Mouse (Mus musculus) layer of hippocampus, adult 18-20 months (tissue): ENCODE data around the gene Kansl1l. TPM values are rescaled to one million over a fixed set of nuclear protein-coding genes. Genes with fewer than 3 reads are reported as not detected.
A peak's percentile ranks its signal among the peaks of the same experiment; 100 is the strongest.

Experiments
- DNase-seq, 2 experiments: peaks; one replicate each; pipeline ENCODE4 v3.0.0; 2022; ENCODE audit warnings: low spot score in 2 of 2
- total RNA-seq, 2 experiments: library from RNA; stranded (reverse); gene quantifications; 2 replicates each; pipeline ENCODE4 v1.2.3; 2021

Gene Kansl1l
- total RNA-seq, 2 experiments from 2014 or later = 20.7 to 24.3 TPM

DNA sequence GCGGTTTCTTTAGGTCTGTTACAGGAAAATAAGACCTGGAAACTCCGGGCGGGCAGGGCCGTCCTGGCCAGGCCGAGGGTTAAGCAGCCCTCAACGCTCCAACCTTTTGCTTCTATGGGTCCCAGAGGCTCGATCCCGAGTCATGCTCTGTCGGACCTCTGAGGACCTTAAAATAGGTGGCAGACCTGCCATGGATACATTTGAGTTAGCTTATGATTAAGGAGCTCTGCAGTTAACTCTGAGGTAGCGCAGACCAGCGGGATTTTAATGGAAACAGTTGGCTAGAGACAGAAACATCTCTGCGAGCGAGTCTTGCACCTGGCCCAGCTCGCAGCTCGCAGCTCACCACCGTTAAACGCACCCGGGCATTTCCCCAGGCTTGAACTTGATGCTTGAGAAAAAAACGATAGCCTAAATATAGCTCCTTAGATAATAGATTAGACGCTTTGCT is 528 bp upstream of the Kansl1l start:
- peak in 1 of 2 experiments; percentile 7 for DNase-seq

DNA sequence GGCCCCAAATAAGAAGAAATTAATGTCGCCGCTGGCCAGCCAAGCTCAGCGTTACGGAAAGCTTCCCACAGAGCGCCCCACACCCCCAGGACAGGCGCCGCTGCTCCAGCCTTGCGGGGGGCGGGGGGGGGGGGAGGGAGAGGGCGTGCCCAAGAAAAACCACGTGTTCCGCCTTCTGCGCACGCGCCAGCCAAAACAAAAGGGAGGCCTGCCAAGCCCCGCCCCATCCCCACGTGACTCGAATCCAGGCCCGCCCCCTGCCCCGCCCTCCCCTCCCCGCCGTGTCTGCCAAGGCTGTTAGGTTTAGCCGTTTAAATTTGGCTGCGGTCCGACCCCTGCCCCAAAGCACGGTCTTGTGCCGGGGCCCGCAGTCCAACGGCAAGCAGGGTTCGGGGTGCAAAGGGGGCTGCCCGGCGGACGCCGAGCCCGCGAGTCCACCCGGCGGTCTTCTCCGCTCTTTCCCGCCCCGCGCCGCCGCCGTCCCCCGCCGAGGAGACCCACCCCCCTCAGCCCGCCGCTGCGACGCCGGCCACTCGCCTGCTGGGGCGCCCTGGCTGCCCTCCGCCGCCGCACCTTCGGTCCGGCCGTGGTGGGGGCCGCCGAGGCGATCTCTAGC is 417 bp downstream of the Kansl1l start:
- DNase-seq = peak; percentile 90 to 97

DNA sequence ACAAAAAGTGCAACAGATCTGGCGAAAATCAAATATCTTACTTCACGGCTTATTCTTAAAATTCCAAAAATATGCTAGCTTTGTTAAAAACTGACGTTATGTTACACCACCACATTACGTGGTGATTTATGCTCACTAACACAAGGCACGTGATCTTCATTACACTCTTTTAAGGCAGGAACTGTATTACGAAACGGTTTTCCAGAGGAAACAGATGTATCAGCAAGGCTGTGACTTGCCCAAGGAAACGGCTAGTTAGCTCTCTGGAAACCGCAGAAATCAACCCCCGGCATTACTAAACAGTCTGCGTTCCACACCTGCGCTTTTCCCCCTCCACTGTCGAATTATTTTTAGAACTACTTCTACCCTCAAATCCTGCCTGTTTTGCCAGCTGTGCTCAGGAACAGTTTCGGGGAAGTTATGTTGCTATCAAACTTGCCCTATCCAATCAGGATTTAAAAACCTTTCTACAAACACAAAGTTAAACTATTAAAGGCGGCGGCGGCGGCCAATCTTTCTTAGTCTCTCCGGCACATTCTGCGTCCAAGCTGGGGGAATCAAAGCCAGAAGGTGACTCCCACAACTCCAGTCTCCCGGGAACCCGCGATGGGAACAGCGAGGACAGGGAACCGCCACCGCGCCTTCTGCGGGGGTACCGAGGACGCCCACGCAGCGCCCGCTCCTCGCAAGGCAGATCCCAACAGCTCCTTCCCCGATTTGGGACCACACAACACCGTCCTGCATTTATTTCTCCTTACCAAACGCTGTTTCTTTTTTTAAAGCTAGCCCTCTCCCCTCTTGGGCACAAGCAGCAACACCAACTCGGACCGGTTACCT is 1.2 kb downstream of the Kansl1l start:
- DNase-seq = peak; percentile 66 to 91

DNA sequence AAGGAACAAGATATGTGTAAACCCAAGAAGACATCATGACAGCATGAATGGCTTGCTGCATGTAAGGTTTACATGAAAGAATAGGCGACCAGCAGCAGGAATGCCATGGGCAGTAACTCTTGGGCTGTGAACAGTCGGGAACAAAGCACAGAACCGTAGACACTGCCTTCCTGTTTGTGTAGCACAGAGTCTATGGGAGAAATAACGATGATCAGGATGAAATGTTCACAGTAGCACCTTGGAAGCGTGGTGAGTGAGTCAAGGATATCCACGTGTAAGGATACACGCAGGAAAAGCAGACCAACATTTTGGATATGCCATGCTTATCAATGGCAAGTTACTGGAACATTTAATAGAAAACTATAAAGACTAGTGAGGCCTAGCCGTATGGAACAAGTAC is 2.6 kb downstream of the Kansl1l start:
- peak in 1 of 2 experiments; percentile 14 for DNase-seq

DNA sequence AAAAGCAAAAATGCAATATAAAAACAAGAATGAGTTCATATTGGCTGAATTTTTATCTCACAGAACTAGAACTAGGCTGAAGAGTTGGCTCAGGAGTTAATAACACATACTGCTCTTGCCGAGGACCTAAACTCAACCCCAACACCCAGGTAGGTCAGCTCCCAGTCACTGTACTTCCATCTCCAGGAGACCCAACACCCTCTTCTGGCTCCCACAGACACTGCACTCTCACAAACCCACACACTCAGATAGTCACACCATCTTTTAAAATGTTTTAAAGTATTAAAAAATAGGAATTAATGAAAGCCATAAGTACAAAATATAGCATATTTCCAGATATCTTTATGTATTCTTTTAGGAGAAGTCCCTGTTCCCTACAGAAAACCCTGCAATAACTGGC is 4.2 kb downstream of the Kansl1l start:
- DNase-seq = no peak

DNA sequence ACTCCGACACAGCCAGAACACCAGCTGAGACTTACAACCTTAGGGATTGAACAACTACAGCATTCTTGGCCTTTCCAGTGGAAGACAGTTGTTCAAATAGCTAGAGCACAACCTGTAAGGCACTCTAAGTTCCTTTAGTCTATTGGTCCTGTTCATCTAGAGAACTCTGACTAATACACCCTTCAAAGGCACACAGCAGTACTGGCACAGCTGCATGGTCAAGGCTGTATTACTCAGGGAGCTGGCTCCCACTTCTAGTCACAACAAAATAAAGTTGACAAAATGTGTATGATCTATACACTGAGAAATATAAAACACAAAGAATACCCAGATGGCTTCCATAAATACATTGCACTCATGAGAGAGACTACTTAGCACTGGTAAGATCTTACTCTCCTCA is 10.5 kb downstream of the Kansl1l start:
- no peak for DNase-seq

DNA sequence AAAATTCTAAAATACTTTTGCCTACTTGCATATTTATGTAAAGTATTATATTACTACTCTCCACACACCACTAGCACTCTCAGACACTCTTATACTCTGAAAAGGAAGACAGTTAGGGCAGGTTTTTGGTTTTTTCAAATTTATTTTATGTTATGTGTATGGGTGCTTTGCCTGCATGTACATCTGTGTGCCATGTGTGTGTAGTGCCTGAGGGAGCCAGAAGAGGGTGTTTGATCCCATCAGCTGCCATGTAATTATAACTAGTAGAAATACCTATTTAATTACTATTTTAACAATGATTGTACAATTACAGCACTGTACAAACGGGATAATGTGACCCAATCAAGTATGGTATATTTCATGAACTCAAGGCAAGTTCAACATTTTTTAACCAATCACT is 12.0 kb downstream of the Kansl1l start:
- DNase-seq = no peak

DNA sequence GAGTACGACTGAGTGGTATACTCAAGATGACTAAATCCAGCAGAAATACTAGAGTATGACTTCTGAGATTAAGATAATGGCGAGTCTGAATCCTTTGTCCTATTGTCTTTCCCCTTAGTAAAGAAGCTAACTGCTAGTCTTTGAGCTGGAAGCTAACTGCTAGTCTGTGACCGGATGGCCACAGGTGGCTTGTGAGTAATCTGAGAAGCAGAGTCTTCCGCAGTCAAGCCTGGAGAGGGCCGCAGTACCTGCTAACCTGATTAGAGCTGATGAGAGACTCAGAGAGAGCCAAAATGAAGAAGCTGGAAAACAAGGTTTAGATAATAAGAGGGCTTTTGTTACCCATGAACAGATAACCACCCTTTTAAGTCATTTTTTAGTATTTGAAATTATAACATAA is 12.7 kb downstream of the Kansl1l start:
- no peak for DNase-seq

DNA sequence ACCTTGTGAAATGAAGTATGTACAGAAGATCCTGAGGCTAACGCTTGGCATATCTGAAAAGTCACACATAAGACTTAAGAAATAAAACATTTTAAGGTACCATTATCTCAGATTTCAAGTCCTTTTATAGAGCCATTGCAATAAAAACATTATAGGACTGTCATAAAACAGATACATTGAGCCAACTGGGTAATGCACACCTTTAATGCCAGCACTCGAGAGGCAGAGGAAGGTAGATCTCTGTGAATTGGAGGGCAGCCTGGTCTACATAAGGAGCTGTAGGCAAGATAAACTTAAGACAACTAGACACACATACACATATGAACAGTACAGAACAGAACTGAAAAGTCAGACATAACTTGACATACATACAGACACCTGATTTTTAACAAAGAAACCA is 19.4 kb downstream of the Kansl1l start:
- no peak for DNase-seq

DNA sequence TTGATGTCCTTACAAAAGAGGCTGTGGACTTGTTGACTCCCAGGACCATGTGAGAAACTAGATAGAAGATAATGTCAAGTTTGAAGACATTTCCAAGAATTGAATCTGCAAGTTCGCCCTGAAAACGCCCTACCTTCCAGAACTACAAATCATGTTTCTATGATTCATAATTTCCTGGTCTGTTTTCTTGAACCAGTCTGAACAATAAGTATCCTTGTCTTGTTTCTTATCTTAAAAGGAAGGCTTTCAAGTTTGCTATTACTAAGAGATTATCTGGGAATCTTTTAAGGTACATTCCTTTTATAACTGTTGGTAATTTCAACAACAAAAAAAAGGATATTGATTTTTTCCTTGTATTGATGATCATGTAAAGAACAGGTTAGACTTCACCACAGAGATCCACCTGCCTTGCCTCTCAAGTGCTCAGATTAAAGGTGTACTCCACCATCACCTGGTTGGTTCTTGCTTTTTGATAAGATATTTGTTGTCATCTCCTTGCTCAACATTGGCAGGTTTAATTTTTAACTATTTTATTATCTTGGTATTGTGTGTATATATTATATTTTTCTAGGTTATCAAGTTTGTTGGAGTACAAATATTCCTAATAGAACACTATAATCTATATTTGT is 24.4 kb downstream of the Kansl1l start:
- no peak for DNase-seq

DNA sequence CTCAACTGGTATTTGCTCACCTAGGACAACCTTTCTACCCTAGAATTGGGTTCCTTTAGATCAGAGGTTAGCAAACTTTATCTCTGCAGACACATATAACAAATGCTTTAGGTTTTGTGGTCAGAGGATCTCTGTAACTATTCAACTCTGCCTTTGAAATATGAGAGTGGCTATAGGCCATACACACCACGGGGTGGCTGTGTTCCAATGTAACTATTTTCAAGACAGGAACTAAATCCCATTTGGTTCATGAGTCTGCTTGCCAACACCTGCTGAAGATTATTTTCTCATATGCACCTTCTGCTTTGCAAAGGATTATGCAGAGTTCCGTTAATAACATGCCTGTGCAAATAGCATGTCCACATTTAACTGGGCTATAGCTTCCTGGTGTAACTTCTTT is 35.1 kb downstream of the Kansl1l start:
- DNase-seq = no peak

DNA sequence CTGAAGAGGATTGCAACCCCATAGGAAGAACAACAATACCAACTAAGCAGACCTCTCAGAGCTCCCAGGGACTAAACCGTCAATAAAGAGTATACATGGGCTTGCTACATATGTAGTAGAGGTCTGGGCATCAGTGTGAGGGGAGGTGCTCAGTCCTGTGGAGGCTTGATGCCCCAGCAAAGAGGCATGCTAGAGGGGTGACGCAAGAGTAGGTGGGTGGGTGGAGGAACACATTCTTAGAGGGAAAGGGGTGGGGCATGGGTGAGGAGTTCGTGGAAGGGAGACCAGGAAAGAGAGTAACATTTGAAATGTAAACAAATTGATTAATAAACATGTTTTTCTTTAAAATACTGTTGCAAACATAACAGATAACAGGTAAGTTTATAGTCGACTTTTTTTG is 36.3 kb downstream of the Kansl1l start:
- no peak for DNase-seq

DNA sequence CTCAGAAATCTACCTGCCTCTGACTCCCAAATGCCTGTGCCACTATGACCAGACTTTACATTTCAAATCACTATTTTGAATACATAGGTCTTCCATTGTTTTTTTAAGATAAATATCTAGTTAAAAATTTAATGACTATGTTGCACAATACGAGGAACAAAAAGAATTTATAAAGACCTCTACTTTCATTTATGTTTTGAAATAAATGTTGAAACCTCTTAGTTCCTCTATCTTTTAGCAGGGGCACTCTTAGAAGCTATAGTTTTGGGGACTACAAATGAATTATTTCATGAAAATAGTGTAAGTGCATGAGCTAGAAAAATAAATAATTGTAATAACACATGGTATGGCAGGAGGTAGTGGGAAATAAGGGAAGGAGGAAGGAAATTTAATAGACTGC is 38.6 kb downstream of the Kansl1l start:
- no peak for DNase-seq

DNA sequence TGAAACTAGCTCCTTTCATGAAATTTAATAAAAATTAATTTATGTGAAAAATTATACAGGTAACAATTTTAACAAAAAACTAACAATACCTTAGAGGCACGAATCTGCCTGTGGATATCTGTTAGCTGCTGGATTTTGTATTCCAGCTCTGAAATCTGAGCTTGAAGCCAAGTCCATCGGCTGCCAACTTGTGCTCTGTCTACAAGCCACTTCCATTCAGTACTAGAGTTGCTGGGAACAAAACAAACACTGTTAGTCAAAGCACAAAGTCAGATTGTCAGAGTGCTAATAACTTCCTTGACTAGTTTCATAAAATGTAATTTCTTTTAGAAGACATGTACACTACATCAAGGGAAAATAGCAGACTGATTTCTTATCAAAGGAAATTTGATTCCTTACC is 39.5 kb downstream of the Kansl1l start:
- peak in 1 of 2 experiments; percentile 27 for DNase-seq

DNA sequence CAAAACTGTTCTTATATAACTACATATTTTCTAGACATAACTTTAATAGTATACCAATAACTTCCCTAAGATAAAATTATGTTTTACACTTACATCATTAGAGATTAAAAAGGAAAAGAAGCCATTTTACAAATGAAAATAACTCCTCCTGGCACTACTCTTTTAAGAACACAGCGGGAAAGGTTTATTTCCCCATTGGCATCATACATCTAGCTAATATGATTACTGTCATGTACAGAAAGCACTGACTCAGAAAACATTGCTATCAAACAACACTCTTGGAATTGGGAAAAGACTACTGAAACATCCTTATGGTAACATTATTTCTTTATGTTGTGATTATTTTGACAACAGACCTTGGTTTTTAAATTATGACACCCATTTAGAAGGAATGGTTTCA is 48.6 kb downstream of the Kansl1l start:
- no peak for DNase-seq

DNA sequence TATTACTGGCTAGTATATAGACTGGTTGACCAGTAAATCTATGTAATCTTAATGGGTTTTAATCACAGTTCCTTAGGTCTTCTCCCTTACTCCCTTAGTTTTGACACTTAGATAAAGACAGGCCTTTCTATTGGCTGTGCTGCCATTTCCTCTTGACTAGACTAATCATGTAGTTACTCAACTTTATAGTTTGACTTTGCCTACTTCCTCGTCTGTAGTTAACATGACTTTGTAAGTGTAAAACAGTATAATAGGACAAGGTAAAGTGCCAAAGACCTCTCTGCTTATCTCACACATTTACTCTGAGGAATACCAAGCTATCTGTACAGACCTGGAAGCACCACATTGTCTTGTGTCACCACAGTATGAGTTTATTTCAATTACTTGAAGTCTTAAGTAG is 86.8 kb downstream of the Kansl1l start:
- no peak for DNase-seq

DNA sequence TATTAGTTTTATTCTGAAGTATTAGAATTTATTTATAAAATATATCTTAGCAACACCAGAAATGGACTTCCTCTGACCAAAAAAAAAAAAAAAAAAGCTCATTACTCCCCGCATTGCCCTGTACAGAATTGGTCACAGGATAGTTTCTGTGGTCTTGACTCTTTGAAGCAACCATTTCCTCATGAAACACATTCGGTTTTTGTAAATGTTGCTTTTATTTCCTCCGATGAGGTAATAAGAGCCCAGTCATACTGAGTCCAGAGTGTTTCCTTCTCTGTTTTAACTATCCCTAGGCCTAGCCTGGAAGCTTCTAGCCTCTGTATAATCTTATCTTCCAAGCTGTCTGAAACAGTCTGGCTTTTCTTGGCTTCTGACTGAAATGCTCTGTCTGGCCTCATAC is 104.5 kb downstream of the Kansl1l start:
- no peak for DNase-seq

DNA sequence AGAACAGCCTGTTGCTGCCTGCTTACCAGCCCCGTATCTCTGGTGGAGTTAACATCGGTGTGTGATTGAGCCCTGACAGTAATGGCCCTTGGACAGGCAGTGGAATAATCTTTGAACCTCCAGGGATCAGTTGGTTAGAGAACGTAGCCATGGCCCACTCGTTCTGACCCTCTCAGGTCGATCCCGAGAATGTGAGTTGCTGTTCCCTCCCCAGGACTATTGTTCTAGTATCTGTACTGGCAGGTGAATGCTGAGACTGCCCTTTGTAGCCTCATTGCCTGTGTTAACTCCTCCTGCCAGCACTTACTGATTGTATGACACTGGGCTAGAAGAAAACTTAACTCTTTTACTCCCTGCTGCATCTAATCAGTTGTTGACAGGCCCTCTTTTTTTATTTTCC is 112.8 kb downstream of the Kansl1l start:
- DNase-seq = no peak

DNA sequence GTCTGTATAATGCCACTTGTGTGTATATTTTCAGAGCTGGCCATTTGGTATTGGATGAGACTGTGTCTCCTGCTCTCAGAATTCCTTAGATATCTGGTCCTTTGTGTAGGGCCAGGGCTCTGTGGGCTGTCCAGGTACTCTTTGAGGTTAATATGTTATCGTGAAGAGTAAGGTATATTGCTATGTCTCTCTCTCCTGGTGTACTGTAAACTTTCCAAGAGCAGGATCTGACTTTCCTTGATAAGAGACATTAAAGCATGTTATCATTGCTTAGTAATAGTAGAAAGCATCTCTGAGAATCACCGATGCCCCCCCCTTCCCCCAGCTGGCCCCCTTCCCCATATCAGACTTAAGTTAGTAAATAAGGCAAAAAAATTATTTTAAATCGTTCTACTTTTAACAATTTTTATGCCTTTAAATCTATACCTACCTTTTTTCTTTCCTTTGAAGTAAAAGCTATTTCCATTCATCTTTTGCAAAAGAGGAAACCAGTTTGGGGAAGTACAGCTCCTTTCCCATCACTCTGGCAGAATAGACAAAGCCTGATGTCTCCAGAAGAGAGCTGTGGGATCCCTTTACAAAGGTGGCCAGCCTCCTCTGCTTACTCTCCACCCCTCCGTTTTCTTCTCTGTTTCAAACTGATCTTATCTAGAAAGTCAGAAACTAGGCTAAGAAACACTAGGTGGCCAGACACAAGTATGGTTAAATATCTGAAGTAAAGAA is 114.6 kb downstream of the Kansl1l start:
- no peak for DNase-seq

DNA sequence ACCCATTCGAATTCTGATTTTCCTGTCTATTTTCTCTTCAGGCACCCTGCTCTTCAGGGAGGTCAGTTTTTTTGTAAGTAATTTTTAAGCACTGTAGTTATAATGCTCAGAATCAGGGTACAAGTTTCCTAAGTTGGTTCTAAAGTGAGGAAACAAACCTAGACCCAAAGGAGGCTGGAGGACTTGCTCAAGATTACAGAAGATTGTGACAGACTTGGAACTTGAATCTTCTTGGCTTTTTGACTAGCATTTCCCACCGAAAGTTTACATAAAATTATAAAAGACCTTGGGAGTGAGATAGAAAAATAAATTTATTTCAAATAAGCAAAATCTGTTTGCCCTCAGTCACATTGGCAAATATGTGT is 115.8 kb downstream of the Kansl1l start:
- no peak for DNase-seq

DNA sequence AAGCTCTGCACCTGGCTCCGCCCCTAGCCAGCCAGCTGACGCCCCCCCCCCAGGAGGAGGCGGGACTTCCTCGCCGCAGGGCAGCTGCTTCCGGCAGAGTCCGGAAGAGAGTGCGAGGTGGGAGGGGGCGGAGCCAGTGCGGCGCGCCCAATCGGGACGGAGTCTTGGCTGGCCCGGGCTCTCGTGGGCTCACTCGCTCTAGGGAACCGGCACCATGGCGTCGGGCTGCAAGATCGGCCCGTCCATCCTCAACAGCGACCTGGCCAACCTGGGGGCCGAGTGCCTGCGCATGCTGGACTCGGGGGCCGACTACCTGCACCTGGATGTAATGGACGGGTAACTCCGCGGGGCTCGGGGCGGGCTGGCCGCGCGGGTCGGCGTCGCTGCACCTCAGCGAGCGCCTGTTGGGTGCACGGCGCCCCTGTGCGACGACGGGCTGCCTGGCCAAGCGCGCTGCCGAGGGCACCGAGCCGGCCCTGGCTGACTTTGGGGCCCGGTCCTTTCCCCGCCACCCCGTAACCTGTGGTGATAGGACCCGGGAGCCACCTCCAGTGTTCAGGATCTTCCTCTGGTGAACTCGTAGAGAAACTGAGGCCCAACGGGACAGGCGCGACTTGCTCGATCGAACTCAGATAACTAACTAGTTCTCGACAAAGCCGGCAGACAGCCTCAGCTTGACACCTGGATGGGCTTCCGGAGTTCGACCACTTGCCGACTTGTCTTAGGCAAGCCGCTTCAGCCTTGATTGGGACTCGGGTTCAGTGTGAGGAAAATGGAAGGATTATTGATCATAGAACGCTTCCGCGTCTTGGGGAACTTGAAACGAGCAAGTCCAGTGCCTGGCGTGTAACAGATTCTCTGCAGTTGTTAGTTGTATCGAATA is 116.4 kb downstream of the Kansl1l start, which contains the start of gene Rpe:
Rpe (plus strand) TSS at position 139 of the 883 bp plus-strand sequence.
- peak; percentile 89 to 93 for DNase-seq
